Mouse (Mus musculus): Measurements from ENCODE around the gene Camkk1.

DNA sequence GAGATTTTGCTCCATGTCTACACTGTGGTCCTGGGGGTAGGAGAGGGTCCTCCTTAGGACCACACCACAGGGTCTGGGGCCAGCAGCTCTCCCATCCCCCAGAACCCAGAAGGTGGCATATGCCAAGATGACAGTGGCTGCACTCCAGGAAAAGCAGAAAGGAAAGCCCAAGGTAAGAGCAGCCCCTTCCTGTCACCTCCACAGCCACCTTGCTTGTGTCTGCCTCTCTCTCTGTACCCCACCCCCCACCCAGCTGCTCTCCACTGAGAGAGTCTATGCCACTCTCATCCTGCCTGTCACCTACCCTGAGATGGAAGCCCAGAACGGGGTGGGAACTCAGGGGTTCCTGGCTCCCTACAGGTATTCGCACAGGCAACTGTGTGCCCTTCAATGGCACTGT lies 10.0 kb upstream of the Camkk1 start:
- TF ChIP-seq POLR2A (IDR thresholded peaks at IDR 0.05; ENCODE audit: extremely low read depth, insufficient read depth, low read length) (no peak), CTCF (IDR thresholded peaks at IDR 0.05; ENCODE audit: extremely low read depth, insufficient read depth, low read length) (no peak)
